Mouse (Mus musculus): ENCODE results near the gene Det1. TPM values are rescaled to one million over a fixed set of nuclear protein-coding genes. Genes with fewer than 3 reads are reported as not detected.

Det1 gene
- polyA plus RNA-seq, 2 experiments: 6.3 to 6.9 TPM

DNA sequence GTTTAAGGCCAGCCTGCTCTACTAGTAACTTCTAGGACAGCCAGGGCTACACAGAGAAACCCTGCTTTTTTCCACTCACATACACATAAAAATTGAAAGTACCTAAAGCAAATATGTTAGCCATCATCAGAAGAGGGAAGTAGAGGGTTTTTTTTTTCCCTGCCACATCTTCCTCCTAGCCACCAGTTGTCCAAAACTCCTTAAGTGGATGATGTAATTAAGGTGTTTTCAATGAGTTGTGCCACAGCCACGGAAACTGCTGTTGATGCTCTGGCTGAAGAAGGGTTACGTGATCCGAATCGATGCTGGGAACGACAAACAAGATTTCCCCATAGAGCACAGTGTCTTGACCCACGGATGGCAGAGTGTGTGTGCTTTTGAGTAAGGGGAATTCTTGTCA, 25.3 kb upstream of the Det1 start:
- no peak overlapping the region for H3K9ac ChIP-seq (replicated peaks)
- no peak overlapping the region for H3K4me2 ChIP-seq (ENCODE audit: low read depth)
- no peaks in the 10 kb centered on the region for H3K4me1 ChIP-seq (replicated peaks; ENCODE audit: control insufficient read depth in 2 of 2, insufficient read depth in 2 of 2, low read length in 1 of 2)
- no peak overlapping the region for H3K4me3 ChIP-seq (ENCODE audit: insufficient read depth in 1 of 2, low read depth in 2 of 2, low read length in 2 of 2)
- 64% methylated on average over 6 of the region's 6 CpGs for WGBS (ENCODE audit: insufficient replicate concordance)
- H3K36me3 ChIP-seq (replicated peaks; ENCODE audit: control insufficient read depth, insufficient read depth, low read depth): no peaks in the 10 kb centered on the region
- ATAC-seq (ENCODE audit: insufficient read depth): no peak
- H3K9me3 ChIP-seq (ENCODE audit: control insufficient read depth, low read length): no peaks in the 10 kb centered on the region
- DNase-seq (ENCODE audit: low read depth in 3 of 3, low spot score in 3 of 3): no peak
- H3K27ac ChIP-seq: no peak overlapping the region
- TF ChIP-seq CTCF (IDR thresholded peaks at IDR 0.05; ENCODE audit: low read depth) (no peak), EP300 (IDR thresholded peaks at IDR 0.05; ENCODE audit: low read depth) (no peak)
- H3K27me3 ChIP-seq (ENCODE audit: control insufficient read depth, insufficient read depth, low read length): no peaks in the 10 kb centered on the region; the same call in 1 of the 2 replicates

DNA sequence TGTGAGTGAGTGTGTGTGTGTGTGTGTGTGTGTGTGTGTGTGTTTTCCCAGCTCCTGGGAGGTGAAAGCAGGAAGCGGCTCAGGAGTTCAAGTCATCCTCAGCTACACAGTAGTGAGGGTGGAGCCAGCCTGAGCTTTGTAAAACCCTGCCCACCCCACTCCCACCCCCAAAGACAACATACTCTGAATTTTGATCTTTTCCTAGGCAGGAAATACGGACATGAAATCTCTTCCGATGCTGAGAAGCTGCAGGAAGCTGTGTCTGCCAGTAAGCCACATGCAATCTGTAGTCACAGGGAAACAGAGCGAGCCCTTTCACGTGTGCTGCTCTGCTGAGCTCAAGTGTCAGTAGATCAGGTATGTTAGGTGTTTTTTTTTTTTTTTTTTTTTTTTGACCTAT, 21.7 kb upstream of the Det1 start:
- H3K9ac ChIP-seq (replicated peaks): no peak overlapping the region
- peaks cover 0 to 12% of the 10 kb centered on the region in 2 experiments; a peak in 2 of 4 replicates for H3K4me1 ChIP-seq (replicated peaks; ENCODE audit: control insufficient read depth in 2 of 2, insufficient read depth in 2 of 2, low read length in 1 of 2)
- H3K27ac ChIP-seq: no peak overlapping the region
- 47% methylated on average over 5 of the region's 5 CpGs for WGBS (ENCODE audit: insufficient replicate concordance)
- ATAC-seq (ENCODE audit: insufficient read depth) (no peak), DNase-seq (ENCODE audit: low read depth in 3 of 3, low spot score in 3 of 3) (no peak)
- H3K27me3 ChIP-seq (ENCODE audit: control insufficient read depth, insufficient read depth, low read length): no peaks in the 10 kb centered on the region
- H3K36me3 ChIP-seq (replicated peaks; ENCODE audit: control insufficient read depth, insufficient read depth, low read depth): no peaks in the 10 kb centered on the region
- no peaks in the 10 kb centered on the region for H3K9me3 ChIP-seq (ENCODE audit: control insufficient read depth, low read length)
- no peak overlapping the region for H3K4me2 ChIP-seq (ENCODE audit: low read depth)
- H3K4me3 ChIP-seq (ENCODE audit: insufficient read depth in 1 of 2, low read depth in 2 of 2, low read length in 2 of 2): no peak overlapping the region
- no peak for TF ChIP-seq EP300 (IDR thresholded peaks at IDR 0.05; ENCODE audit: low read depth)
- TF ChIP-seq CTCF (IDR thresholded peaks at IDR 0.05; ENCODE audit: low read depth): no peak

DNA sequence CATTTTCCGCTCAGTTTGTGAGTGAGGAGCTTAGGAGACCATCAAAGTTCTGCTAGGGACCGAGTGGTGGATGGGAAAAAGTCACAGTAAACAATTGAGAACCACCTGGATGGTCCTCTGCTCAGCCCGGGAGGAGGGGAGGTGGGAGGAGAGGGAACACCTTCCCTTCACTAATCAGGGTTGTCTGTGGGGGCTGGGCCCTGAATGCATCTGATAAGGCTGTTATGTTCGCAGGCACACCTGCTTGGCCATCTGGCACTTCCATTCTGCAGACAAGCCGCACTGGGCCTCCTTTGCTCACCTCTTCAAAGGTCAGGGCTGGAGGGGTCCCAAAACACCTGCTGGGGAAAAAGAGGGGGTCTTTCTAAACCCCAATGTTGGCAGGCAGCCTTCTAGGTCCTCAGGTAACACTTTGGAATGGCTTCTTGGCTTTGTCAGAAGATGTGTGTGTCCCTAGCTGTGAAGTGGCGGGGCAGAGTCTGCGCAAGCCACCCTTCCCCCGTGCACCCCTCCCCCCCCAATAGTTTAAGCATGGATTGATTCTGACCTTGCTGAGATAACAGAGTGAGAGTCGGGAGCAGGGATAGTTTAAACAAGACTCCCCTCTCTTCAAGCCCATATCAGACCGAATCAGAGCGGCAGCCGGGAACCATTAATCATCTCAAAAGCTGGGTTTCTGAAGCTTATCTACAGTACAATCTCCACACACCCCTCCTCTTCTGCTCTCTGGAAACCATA, 18.3 kb upstream of the Det1 start:
- H3K4me1 ChIP-seq (replicated peaks; ENCODE audit: control insufficient read depth in 2 of 2, insufficient read depth in 2 of 2, low read length in 1 of 2): peaks cover 0 to 12% of the 10 kb centered on the region in 2 experiments; a peak in 2 of 4 replicates
- no peak overlapping the region for H3K9ac ChIP-seq (replicated peaks)
- WGBS (ENCODE audit: insufficient replicate concordance): 38% methylated on average over 12 of the region's 12 CpGs
- no peaks in the 10 kb centered on the region for H3K9me3 ChIP-seq (ENCODE audit: control insufficient read depth, low read length)
- H3K27me3 ChIP-seq (ENCODE audit: control insufficient read depth, insufficient read depth, low read length): no peaks in the 10 kb centered on the region
- TF ChIP-seq EP300 (IDR thresholded peaks at IDR 0.05; ENCODE audit: low read depth) (no peak), CTCF (IDR thresholded peaks at IDR 0.05; ENCODE audit: low read depth) (no peak)
- H3K27ac ChIP-seq: no peak overlapping the region
- no peaks in the 10 kb centered on the region for H3K36me3 ChIP-seq (replicated peaks; ENCODE audit: control insufficient read depth, insufficient read depth, low read depth)
- no peak overlapping the region for H3K4me3 ChIP-seq (ENCODE audit: insufficient read depth in 1 of 2, low read depth in 2 of 2, low read length in 2 of 2)
- ATAC-seq (ENCODE audit: insufficient read depth) (no peak), DNase-seq (ENCODE audit: low read depth in 3 of 3, low spot score in 3 of 3) (no peak)
- no peak overlapping the region for H3K4me2 ChIP-seq (ENCODE audit: low read depth)

DNA sequence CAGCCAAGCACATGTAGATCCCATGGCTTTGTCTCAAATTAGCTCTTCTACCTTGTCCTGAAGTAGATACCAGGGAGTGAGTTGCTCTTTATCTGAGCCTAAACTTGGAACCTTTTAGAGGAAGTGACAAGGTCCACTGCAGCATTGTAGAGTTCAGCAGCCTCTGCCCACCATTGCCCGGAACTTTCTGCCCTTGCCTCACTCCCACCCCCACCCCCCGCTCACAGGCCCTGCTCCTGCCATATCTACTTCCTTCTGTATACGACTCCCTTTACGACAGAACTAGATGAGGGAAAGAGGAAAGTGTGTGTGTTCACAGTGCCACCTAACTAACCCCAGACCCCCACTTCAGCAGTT, 17.4 kb upstream of the Det1 start:
- DNase-seq (ENCODE audit: low read depth in 3 of 3, low spot score in 3 of 3): no peak
- no peak for ATAC-seq (ENCODE audit: insufficient read depth)
- Histone ChIP-seq H3K4me3 (ENCODE audit: insufficient read depth in 1 of 2, low read depth in 2 of 2, low read length in 2 of 2) (no peak overlapping the region), H3K4me1 (replicated peaks; ENCODE audit: control insufficient read depth in 2 of 2, insufficient read depth in 2 of 2, low read length in 1 of 2) (peaks cover 0 to 12% of the 10 kb centered on the region in 2 experiments; a peak in 2 of 4 replicates), H3K27me3 (ENCODE audit: control insufficient read depth, insufficient read depth, low read length) (no peaks in the 10 kb centered on the region), H3K9me3 (ENCODE audit: control insufficient read depth, low read length) (no peaks in the 10 kb centered on the region), H3K36me3 (replicated peaks; ENCODE audit: control insufficient read depth, insufficient read depth, low read depth) (no peaks in the 10 kb centered on the region), H3K4me2 (ENCODE audit: low read depth) (no peak overlapping the region), H3K27ac (no peak overlapping the region), H3K9ac (replicated peaks) (no peak overlapping the region)
- TF ChIP-seq CTCF (IDR thresholded peaks at IDR 0.05; ENCODE audit: low read depth) (no peak), EP300 (IDR thresholded peaks at IDR 0.05; ENCODE audit: low read depth) (no peak)
- WGBS (ENCODE audit: insufficient replicate concordance): 12% methylated on average over 4 of the region's 4 CpGs

DNA sequence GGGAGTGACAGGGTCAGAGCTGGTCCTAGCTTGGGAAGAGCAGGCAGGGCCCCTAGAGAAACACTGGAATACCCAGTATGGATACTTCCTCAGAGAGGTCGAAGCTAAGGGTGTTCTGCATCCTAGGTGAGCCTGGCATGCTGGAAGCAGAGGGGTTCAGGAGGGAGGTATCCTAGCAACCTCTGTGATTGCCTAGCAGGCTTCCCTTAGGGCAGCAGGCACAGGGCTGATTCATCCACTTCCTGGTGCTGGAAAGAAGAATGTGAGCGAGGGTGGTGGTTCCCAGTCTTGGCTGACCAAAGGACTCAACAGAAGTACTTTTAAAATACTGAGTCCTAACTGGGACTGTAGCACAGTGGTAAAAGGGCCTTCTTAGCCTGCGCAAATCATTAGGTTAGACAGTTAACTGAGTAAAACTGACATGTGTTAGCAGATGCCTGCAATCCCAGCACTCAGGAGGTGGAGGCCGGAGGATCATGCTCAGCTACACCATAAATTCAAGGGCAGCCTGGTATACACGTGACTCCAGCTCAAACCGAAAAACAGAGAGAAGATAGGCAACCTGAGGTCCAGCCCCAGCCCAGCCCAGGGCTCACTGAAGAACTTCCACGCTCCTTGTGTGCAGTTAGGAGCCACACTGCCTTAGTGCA, 16.9 kb upstream of the Det1 start:
- H3K27me3 ChIP-seq (ENCODE audit: control insufficient read depth, insufficient read depth, low read length): no peaks in the 10 kb centered on the region
- no peak for ATAC-seq (ENCODE audit: insufficient read depth)
- WGBS (ENCODE audit: insufficient replicate concordance): 54% methylated on average over 7 of the region's 7 CpGs

More for the DNA sequence above, 16.9 kb upstream of the Det1 start:
- DNase-seq (ENCODE audit: low read depth in 3 of 3, low spot score in 3 of 3): no peak
- Histone ChIP-seq H3K36me3 (replicated peaks; ENCODE audit: control insufficient read depth, insufficient read depth, low read depth) (no peaks in the 10 kb centered on the region), H3K27ac (no peak overlapping the region), H3K9ac (replicated peaks) (no peak overlapping the region), H3K4me3 (ENCODE audit: insufficient read depth in 1 of 2, low read depth in 2 of 2, low read length in 2 of 2) (no peak overlapping the region), H3K4me2 (ENCODE audit: low read depth) (no peak overlapping the region), H3K9me3 (ENCODE audit: control insufficient read depth, low read length) (no peaks in the 10 kb centered on the region), H3K4me1 (replicated peaks; ENCODE audit: control insufficient read depth in 2 of 2, insufficient read depth in 2 of 2, low read length in 1 of 2) (peaks cover 0 to 12% of the 10 kb centered on the region in 2 experiments; a peak in 2 of 4 replicates)
- TF ChIP-seq CTCF (IDR thresholded peaks at IDR 0.05; ENCODE audit: low read depth): no peak
- no peak for TF ChIP-seq EP300 (IDR thresholded peaks at IDR 0.05; ENCODE audit: low read depth)
